In the genomic region with DNA sequence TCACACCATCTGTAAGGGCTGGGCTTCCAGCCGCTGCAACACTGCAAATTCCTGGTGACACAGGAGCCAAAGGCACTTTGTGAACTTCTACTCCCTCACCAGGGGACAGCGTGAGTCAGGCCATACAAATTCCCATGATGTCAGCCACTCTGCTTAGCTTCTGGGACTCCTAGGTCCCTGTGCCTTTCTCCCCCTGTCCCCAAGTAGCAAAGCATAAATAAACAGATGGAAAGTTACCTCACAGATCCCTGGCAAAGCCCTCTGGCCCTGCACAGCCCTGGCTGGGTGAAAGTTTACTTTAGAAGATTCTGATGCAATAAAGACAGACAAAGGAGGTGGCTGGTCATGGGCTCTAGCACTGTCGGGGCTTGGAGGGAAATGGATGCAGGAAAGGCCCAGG, we compare ENCODE assay signal across 10 mouse cellular contexts. TPM values are rescaled to one million over a fixed set of nuclear protein-coding genes. Genes with fewer than 3 reads are reported as not detected.
DNase-seq lines count a peak whose midpoint lies in the region; ATAC-seq and TF ChIP-seq lines count a peak whose summit lies in the region.
"Had no signal": no experiment of that assay in that cellular context is flagged by ENCODE, and none has a peak within 500 bp of the region (broad histone marks: within the 10 kb centered on the region; RNA-seq: fewer than 3 reads in every experiment).

No protein-coding gene starts in this region.

- no peak overlapping the region for H3K4me2 ChIP-seq in liver, embryonic 11.5 days
- H3K4me2 ChIP-seq in stomach, embryonic 14.5 days (replicated peaks; ENCODE audit: low read depth, low read length) = no peak overlapping the region
- no peak overlapping the region for H3K4me2 ChIP-seq in kidney, embryonic 16.5 days (replicated peaks; ENCODE audit: low read depth, low read length)

- WGBS in liver, adult 2 months = 11% methylated on average over 3 of the region's 3 CpGs
- WGBS in liver, embryonic 11.5 days = 27% methylated on average over 3 of the region's 3 CpGs
- 26% methylated on average over 3 of the region's 3 CpGs for WGBS in limb, embryonic 10.5 days
- 34% methylated on average over 3 of the region's 3 CpGs for WGBS in stomach, embryonic 14.5 days
- WGBS in kidney, embryonic 16.5 days = 37% methylated on average over 3 of the region's 3 CpGs

- peak overlapping the region; percentile 67 for H3K27ac ChIP-seq in liver, adult 2 months (replicated peaks; ENCODE audit: insufficient read depth, low read depth, low read length)
- no peak overlapping the region for H3K27ac ChIP-seq in liver, embryonic 11.5 days (ENCODE audit: low read depth, low read length)
- peak overlapping the region; percentile 26; the same call in 1 of the 2 replicates for H3K27ac ChIP-seq in limb, embryonic 10.5 days
- no peak overlapping the region for H3K27ac ChIP-seq in stomach, embryonic 14.5 days (ENCODE audit: low read length)
- no peak overlapping the region for H3K27ac ChIP-seq in kidney, embryonic 16.5 days (ENCODE audit: low read length)

- TF ChIP-seq POLR2A in liver, adult 2 months (IDR thresholded peaks at IDR 0.05; ENCODE audit: extremely low read depth, insufficient read depth, low read length) = no peak

- peaks cover 18% of the 10 kb centered on the region for H3K4me1 ChIP-seq in liver, adult 2 months (ENCODE audit: control insufficient read depth, insufficient read depth, low read length)
- no peaks in the 10 kb centered on the region for H3K4me1 ChIP-seq in liver, embryonic 11.5 days (replicated peaks; ENCODE audit: control insufficient read depth, insufficient read depth, low read length)
- peaks cover 69% of the 10 kb centered on the region for H3K4me1 ChIP-seq in limb, embryonic 10.5 days
- peaks cover 8% of the 10 kb centered on the region; the same call in 1 of the 2 replicates for H3K4me1 ChIP-seq in stomach, embryonic 14.5 days (ENCODE audit: control insufficient read depth, insufficient read depth, low read length)
- no peaks in the 10 kb centered on the region for H3K4me1 ChIP-seq in kidney, embryonic 16.5 days (ENCODE audit: insufficient read depth, low read length)

- H3K9ac ChIP-seq in liver, adult 2 months (ENCODE audit: low read depth, low read length) = 0 out of 2 replicates have a peak overlapping the region, but pooled peaks have one; percentile 10
- H3K9ac ChIP-seq in liver, embryonic 11.5 days (ENCODE audit: low read depth, low read length) = no peak overlapping the region
- no peak overlapping the region for H3K9ac ChIP-seq in stomach, embryonic 14.5 days (replicated peaks; ENCODE audit: low read depth, low read length)
- H3K9ac ChIP-seq in kidney, embryonic 16.5 days (replicated peaks; ENCODE audit: low read length) = no peak overlapping the region

- no peaks in the 10 kb centered on the region for H3K27me3 ChIP-seq in liver, adult 2 months (ENCODE audit: control insufficient read depth, insufficient read depth, low read length)
- H3K27me3 ChIP-seq in liver, embryonic 11.5 days (replicated peaks; ENCODE audit: control insufficient read depth, insufficient read depth, low read length) = no peaks in the 10 kb centered on the region
- H3K27me3 ChIP-seq in limb, embryonic 10.5 days (ENCODE audit: low read depth, poor library complexity, severe bottlenecking) = no peaks in the 10 kb centered on the region
- H3K27me3 ChIP-seq in stomach, embryonic 14.5 days (ENCODE audit: control insufficient read depth, insufficient read depth, low read length) = no peaks in the 10 kb centered on the region
- H3K27me3 ChIP-seq in kidney, embryonic 16.5 days (ENCODE audit: insufficient read depth, low read length) = peaks cover 4% of the 10 kb centered on the region

- no peaks in the 10 kb centered on the region for H3K9me3 ChIP-seq in liver, embryonic 11.5 days (ENCODE audit: control insufficient read depth, low read length)
- no peaks in the 10 kb centered on the region for H3K9me3 ChIP-seq in limb, embryonic 10.5 days (replicated peaks)
- no peaks in the 10 kb centered on the region for H3K9me3 ChIP-seq in stomach, embryonic 14.5 days (ENCODE audit: control insufficient read depth, low read depth, low read length)
- no peaks in the 10 kb centered on the region for H3K9me3 ChIP-seq in kidney, embryonic 16.5 days (ENCODE audit: low read length)

- no peak overlapping the region for H3K4me3 ChIP-seq in liver, adult 2 months (ENCODE audit: insufficient read depth, low read depth, low read length)
- H3K4me3 ChIP-seq in liver, embryonic 11.5 days (ENCODE audit: low read depth, low read length) = no peak overlapping the region
- no peak overlapping the region for H3K4me3 ChIP-seq in limb, embryonic 10.5 days
- no peak overlapping the region for H3K4me3 ChIP-seq in stomach, embryonic 14.5 days (ENCODE audit: low read depth, low read length)
- H3K4me3 ChIP-seq in kidney, embryonic 16.5 days (ENCODE audit: low read length) = no peak overlapping the region

- H3K36me3 ChIP-seq in liver, adult 2 months (ENCODE audit: control insufficient read depth, insufficient read depth, low read length) = no peaks in the 10 kb centered on the region
- H3K36me3 ChIP-seq in liver, embryonic 11.5 days (ENCODE audit: control insufficient read depth, insufficient read depth, low read length) = no peaks in the 10 kb centered on the region
- peaks cover 5% of the 10 kb centered on the region; the same call in 1 of the 2 replicates for H3K36me3 ChIP-seq in limb, embryonic 10.5 days
- no peaks in the 10 kb centered on the region for H3K36me3 ChIP-seq in stomach, embryonic 14.5 days (ENCODE audit: control insufficient read depth, insufficient read depth, low read length)
- no peaks in the 10 kb centered on the region for H3K36me3 ChIP-seq in kidney, embryonic 16.5 days (ENCODE audit: insufficient read depth, low read length)

- peak; percentile 93 for DNase-seq in liver, adult 2 months (ENCODE audit: extremely low read depth, low read depth, low spot score)
- DNase-seq in liver, embryonic 11.5 days (ENCODE audit: low spot score) = no peak
- peak; percentile 59 for DNase-seq in gastrocnemius, postnatal 25 days
- DNase-seq in limb, embryonic 10.5 days (ENCODE audit: low spot score) = no peak
- no peak for DNase-seq in MN1 (ENCODE audit: low spot score)
- DNase-seq in kidney, postnatal 36 days = no peak
- DNase-seq: kidney, postnatal 4 days had no signal

- no peaks in the 10 kb centered on the region for H3K79me2 ChIP-seq in liver, adult 2 months (ENCODE audit: control insufficient read depth, insufficient read depth, low read length)

- TF ChIP-seq CTCF in liver, adult 2 months (IDR thresholded peaks at IDR 0.05; ENCODE audit: low read depth, low read length) = no peak

- ATAC-seq in liver, embryonic 11.5 days (replicated peaks; ENCODE audit: low FRiP score) = no peak
- ATAC-seq in stomach, embryonic 14.5 days (ENCODE audit: insufficient number of reproducible peaks, insufficient read depth, low FRiP score, low read depth) = 0 out of 2 replicates have a peak, but pooled peaks have one; percentile 19
- no peak for ATAC-seq in kidney, embryonic 16.5 days (ENCODE audit: low FRiP score, low TSS enrichment)

RNA-seq across cellular contexts. Expression of a gene that starts 22.3 kb away (rescaled TPM):
- total RNA-seq in liver, adult 2 months (2014; rRNA removed) = 0.13 TPM in 1 of 2 replicates, not detected in the other
- 0.15 and 0.16 TPM in 2 replicates for polyA plus RNA-seq in liver, adult 2 months (2012; rRNA removed)
- polyA plus RNA-seq in liver, embryonic 11.5 days (2014; fragmentation: Nextera tagmentation; extraction: Ambion mirVana) = 4.5 and 5.8 TPM in 2 replicates
- 1 to 10 TPM; 1.5 to 1.9 TPM for total RNA-seq in gastrocnemius, postnatal 25 days (2021)
- polyA plus RNA-seq in limb, embryonic 10.5 days (2016; fragmentation: Nextera tagmentation; extraction: Ambion mirVana) = 40.2 and 47.3 TPM in 2 replicates
- 10.7 and 11.9 TPM in 2 replicates for polyA plus RNA-seq in stomach, embryonic 14.5 days (2014; fragmentation: Nextera tagmentation; extraction: Ambion mirVana)
- polyA plus RNA-seq in kidney, embryonic 16.5 days (2015; fragmentation: Nextera tagmentation; extraction: Ambion mirVana) = 8.3 TPM in 2 replicates
- total RNA-seq: megakaryocyte progenitor cell, adult 5-6 weeks had no signal

Comparison
In these comparisons a context has a peak if more than half of its experiments do, and no peak if none do; other contexts are left out.
1. DNase-seq: peak in liver, adult 2 months (single experiment) and gastrocnemius, postnatal 25 days (single experiment); none in liver, embryonic 11.5 days (single experiment), limb, embryonic 10.5 days (single experiment), MN1 (single experiment) and kidney, postnatal 36 days (0 of 2).
2. H3K27ac ChIP-seq: peak in liver, adult 2 months (single experiment) and limb, embryonic 10.5 days (single experiment); none in liver, embryonic 11.5 days (single experiment), stomach, embryonic 14.5 days (single experiment) and kidney, embryonic 16.5 days (single experiment).